Mouse (Mus musculus) stomach, embryonic 15.5 days (tissue): ENCODE results near the gene Rpl26. TPM values are rescaled to one million over a fixed set of nuclear protein-coding genes. Genes with fewer than 3 reads are reported as not detected.

Source experiments
- ATAC-seq: fragments of 200-750 bp; cut with Nextera tagmentation; 2 replicates; pipeline ENCODE4 v1.8.0; 2017; ENCODE audit warnings: low read depth, moderate number of reproducible peaks, moderate TSS enrichment; ENCODE audit not compliant: insufficient read depth, low FRiP score
- H3K27ac ChIP-seq: fragments of 300-500 bp; sonication (generic); 2 replicates; pipeline ENCODE4 v1.5.1; 2015; ENCODE audit warnings: mild to moderate bottlenecking, inconsistent platforms
- H3K27me3 ChIP-seq: fragments of 300-500 bp; sonication (generic); replicated peaks from 2 replicates; pipeline ENCODE4 v1.6.1; 2015; ENCODE audit warnings: inconsistent platforms
- H3K36me3 ChIP-seq: fragments of 300-500 bp; sonication (generic); 2 replicates; pipeline ENCODE4 v1.6.1; 2015; ENCODE audit warnings: inconsistent platforms
- H3K4me1 ChIP-seq: fragments of 300-500 bp; sonication (generic); 2 replicates; pipeline ENCODE4 v1.6.1; 2015; ENCODE audit warnings: inconsistent platforms
- H3K4me2 ChIP-seq: fragments of 300-500 bp; sonication (generic); 2 replicates; pipeline ENCODE4 v1.6.1; 2015; ENCODE audit warnings: mild to moderate bottlenecking, inconsistent platforms
- H3K4me3 ChIP-seq: fragments of 300-500 bp; sonication (generic); replicated peaks from 2 replicates; pipeline ENCODE4 v1.5.1; 2015; ENCODE audit warnings: inconsistent platforms
- H3K9ac ChIP-seq: fragments of 300-500 bp; sonication (generic); 2 replicates; pipeline ENCODE4 v1.6.1; 2015; ENCODE audit warnings: inconsistent platforms
- H3K9me3 ChIP-seq: fragments of 300-500 bp; sonication (generic); 2 replicates; pipeline ENCODE4 v1.6.1; 2016; ENCODE audit warnings: inconsistent platforms
- WGBS: fragments of 180-500 bp; shearing (Covaris S2); methylation state at CpG from one replicate; pipeline ENCODE4 v1.1.7; 2015; 5-methylcytosine and 5-hydroxymethylcytosine counted together
- polyA plus RNA-seq: library from polyadenylated mRNA; unstranded; fragments of >200 nt; fragmentation: Nextera tagmentation; extraction: Ambion mirVana; gene quantifications from 2 replicates; pipeline ENCODE4 v1.2.1, GENCODE M21; 2015

Gene Rpl26
- polyA plus RNA-seq, 1 experiment from 2014 or later, result 1,066 TPM

DNA sequence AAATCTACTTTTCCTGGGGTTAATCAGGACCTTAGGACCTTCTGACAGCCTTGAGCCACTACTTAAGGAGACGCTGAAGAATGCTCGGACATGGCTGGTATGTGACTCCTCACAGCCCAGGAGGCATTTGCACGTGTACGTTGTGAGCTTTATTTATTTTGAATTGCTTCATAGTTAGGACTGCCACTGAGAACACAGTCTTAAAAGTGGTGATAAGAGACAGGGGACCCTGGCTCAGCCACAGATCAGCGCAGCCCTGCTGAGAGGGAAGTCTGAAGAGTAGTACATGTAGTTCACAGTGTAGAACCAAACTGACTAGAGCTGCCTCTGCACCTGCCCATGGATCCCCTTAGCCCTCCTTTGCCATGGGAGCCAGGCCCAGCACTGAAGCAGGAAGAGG, 9.6 kb upstream of the Rpl26 start:
- Histone ChIP-seq H3K9me3 (no peaks in the 10 kb centered on the region), H3K36me3 (no peaks in the 10 kb centered on the region), H3K27me3 (no peaks in the 10 kb centered on the region), H3K4me1 (0 out of 2 replicates have a peak, but pooled peaks cover 4% of the 10 kb centered on the region), H3K4me3 (no peak overlapping the region), H3K9ac (no peak overlapping the region), H3K4me2 (no peak overlapping the region), H3K27ac (no peak overlapping the region)
- WGBS, result 62% methylated on average over 5 of the region's 5 CpGs
- no peak for ATAC-seq

DNA sequence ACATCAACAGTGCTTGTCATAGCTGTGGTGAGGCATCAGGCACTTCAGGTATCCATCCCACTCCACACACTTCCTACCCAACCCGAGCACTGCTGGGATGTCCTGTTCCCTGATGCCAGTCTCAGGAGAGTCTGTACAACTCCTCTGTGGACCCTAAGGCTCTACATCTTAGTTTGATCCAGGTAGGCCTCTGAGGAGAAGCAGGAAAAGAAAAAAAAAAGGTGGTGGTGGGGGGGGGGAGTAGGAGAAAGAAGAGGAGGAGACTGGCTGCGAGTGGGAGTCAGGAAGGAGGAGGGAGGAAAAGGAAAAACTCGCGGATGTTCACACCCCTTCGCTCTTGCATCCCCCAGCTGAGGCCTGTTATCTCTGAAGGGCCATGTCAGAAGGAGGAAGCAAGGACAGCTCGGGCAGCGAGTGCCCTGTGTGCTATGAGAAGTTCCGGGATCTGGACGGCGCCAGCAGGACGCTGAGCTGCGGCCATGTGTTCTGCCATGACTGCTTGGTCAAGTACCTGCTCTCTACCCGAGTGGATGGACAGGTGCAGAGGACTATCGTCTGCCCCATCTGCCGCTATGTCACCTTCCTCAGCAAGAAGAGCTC, 9.1 kb upstream of the Rpl26 start:
- 0 out of 2 replicates have a peak, but pooled peaks cover 4% of the 10 kb centered on the region for H3K4me1 ChIP-seq
- no peak overlapping the region for H3K4me3 ChIP-seq
- no peaks in the 10 kb centered on the region for H3K9me3 ChIP-seq
- H3K27ac ChIP-seq, result no peak overlapping the region
- H3K27me3 ChIP-seq, result no peaks in the 10 kb centered on the region
- no peak for ATAC-seq
- no peaks in the 10 kb centered on the region for H3K36me3 ChIP-seq
- WGBS, result 59% methylated on average over 14 of the region's 15 CpGs
- H3K4me2 ChIP-seq, result no peak overlapping the region
- H3K9ac ChIP-seq, result no peak overlapping the region

DNA sequence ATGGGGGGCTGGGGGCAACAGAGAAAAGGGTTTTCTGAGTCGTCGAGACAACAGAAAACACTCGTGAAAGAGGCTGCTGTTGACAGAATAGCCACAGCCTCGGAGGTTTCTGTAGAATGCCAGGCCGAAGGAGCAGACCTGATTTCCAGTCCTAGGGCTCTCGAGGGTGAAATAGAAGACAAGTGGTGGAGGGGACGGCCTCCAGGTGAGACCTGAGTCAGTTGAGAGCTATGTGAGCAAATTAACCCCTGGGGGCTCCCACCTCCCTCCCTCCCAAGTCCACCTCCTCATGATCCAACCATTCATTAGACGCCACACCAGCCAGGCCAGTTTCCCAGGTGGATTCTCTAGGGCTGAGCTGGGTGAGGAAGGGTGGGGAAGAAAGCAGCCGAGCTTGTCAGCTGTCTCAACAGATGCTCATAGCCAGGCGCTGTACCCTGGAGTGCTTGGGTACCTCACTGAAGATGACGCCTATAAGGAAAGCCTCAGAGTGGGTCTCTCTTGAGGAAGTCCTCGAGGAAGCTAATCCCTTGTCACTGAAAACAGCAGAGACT, 7.4 kb upstream of the Rpl26 start:
- no peak for ATAC-seq
- Histone ChIP-seq H3K9ac (no peak overlapping the region), H3K9me3 (no peaks in the 10 kb centered on the region), H3K4me1 (0 out of 2 replicates have a peak, but pooled peaks cover 4% of the 10 kb centered on the region), H3K4me3 (no peak overlapping the region), H3K36me3 (no peaks in the 10 kb centered on the region), H3K4me2 (no peak overlapping the region), H3K27ac (no peak overlapping the region), H3K27me3 (no peaks in the 10 kb centered on the region)
- 57% methylated on average over 12 of the region's 12 CpGs for WGBS

DNA sequence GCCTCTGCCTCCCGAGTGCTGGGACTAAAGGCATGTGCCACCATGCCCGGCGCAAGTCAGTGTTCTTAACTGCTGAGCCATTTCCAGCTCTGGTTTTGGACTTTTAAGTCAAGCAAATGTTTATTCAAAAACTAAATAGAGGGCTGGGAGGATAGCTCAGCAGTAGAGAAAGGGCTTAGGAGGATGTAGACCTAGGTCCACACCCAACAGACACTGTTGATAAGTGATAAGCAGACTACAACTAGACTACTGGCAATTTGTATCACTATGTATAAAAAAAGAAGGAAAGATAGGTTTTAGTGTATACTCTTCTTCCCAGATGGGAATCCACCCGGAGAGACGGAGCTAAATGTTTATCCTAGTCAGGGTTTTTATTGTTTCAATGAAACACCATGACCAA, 5.1 kb upstream of the Rpl26 start:
- Histone ChIP-seq H3K27me3 (peaks cover 3% of the 10 kb centered on the region; the same call in 1 of the 2 replicates), H3K4me1 (0 out of 2 replicates have a peak, but pooled peaks cover 6% of the 10 kb centered on the region), H3K36me3 (no peaks in the 10 kb centered on the region), H3K9me3 (no peaks in the 10 kb centered on the region), H3K9ac (no peak overlapping the region), H3K27ac (no peak overlapping the region), H3K4me2 (no peak overlapping the region), H3K4me3 (no peak overlapping the region)
- 79% methylated on average over 5 of the region's 5 CpGs for WGBS
- ATAC-seq, result no peak

DNA sequence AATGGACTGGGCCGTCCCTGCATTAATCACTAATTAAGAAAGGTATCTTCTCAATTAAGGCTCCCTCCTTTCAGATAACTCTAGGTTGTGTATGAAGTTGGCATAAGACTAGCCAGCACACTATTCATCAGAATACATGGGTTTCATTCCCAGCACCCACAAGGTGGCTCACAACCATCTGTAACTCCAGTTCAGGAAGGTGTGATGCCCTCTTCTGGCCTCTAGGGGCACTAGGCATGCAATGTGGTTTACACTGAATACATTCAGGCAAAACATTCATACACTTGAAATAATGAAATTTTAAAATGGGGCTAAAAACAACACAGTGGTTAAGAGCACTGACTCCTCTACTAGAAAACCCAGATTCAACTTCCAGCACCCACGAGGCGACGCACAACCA, 4.3 kb upstream of the Rpl26 start:
- Histone ChIP-seq H3K9ac (no peak overlapping the region), H3K27me3 (peaks cover 3% of the 10 kb centered on the region; the same call in 1 of the 2 replicates), H3K4me2 (no peak overlapping the region), H3K4me1 (0 out of 2 replicates have a peak, but pooled peaks cover 6% of the 10 kb centered on the region), H3K9me3 (no peaks in the 10 kb centered on the region), H3K27ac (no peak overlapping the region), H3K36me3 (no peaks in the 10 kb centered on the region), H3K4me3 (no peak overlapping the region)
- no peak for ATAC-seq
- WGBS, result 41% methylated on average over 4 of the region's 4 CpGs

DNA sequence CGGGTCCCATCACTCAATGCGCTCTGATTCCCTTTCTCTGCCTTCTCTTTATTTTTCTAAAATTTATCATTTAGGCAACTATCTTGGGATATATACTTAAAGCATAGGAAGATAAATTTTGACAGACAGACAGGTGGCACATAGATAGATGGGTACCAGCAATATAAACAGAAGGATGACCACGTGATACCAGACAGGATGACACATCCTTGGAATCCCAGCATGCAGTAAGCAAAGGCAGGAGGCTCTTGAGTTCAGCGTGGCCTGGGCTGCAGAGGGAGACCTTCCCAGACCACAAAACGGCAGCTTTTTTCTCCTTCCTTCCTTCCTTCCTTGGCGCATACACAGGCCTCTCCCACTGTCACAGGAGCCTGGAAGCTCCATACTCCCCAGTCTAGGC, 3.5 kb upstream of the Rpl26 start:
- Histone ChIP-seq H3K27me3 (peaks cover 3% of the 10 kb centered on the region; the same call in 1 of the 2 replicates), H3K4me3 (no peak overlapping the region), H3K36me3 (no peaks in the 10 kb centered on the region; the same call in 1 of the 2 replicates), H3K9ac (no peak overlapping the region), H3K4me2 (no peak overlapping the region), H3K27ac (no peak overlapping the region), H3K9me3 (no peaks in the 10 kb centered on the region), H3K4me1 (peaks cover 7% of the 10 kb centered on the region)
- no peak for ATAC-seq
- 65% methylated on average over 6 of the region's 6 CpGs for WGBS

DNA sequence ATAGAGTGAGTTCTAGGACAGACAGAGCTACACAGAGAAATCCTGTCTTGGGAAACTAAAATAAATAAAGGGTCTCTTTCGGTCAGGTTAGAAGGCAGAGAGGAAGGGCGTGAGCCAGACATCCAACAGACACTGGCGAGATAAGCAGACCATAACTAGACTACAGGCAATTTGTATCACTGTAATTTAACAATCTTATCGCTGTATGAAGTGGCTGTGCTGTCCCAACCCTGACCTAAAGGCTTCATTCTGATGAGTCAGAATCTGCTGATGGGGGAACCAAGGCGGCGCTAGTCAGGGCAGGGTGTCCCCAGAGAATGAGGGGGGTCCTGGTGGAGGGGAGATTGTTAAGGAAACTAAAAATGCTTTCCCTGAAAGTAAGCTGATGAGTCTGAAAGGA, 2.6 kb upstream of the Rpl26 start:
- ATAC-seq, result no peak
- H3K9me3 ChIP-seq, result no peaks in the 10 kb centered on the region
- peaks cover 9% of the 10 kb centered on the region for H3K4me1 ChIP-seq
- H3K27me3 ChIP-seq, result peaks cover 3% of the 10 kb centered on the region; the same call in 1 of the 2 replicates
- no peak overlapping the region for H3K4me3 ChIP-seq
- H3K4me2 ChIP-seq, result no peak overlapping the region
- no peak overlapping the region for H3K9ac ChIP-seq
- peaks cover 8% of the 10 kb centered on the region for H3K36me3 ChIP-seq
- no peak overlapping the region for H3K27ac ChIP-seq
- 78% methylated on average over 6 of the region's 6 CpGs for WGBS

DNA sequence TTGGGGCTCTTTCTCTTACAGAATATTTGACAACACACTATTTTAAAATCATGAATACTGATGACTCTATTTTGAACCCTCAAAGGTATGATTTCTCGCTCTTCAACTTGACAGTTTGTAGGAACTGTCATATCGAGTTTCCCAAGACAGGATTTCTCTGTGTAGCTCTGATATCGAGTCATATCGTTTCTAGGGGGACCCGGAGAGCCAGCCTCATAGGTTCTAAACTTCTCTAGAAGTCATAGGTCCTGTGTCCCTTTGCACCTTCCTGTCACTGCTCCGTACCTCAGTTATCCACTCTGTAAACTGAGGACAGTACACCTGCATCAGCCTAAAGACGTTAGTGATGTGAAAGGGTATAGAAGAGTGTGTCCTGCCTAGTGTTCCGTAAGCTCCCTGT, 1.6 kb upstream of the Rpl26 start:
- Histone ChIP-seq H3K4me1 (peaks cover 9% of the 10 kb centered on the region), H3K27ac (no peak overlapping the region), H3K36me3 (peaks cover 16% of the 10 kb centered on the region), H3K27me3 (peaks cover 3% of the 10 kb centered on the region; the same call in 1 of the 2 replicates), H3K9ac (no peak overlapping the region), H3K4me2 (no peak overlapping the region), H3K4me3 (no peak overlapping the region), H3K9me3 (no peaks in the 10 kb centered on the region)
- ATAC-seq, result no peak
- 88% methylated on average over 8 of the region's 8 CpGs for WGBS

DNA sequence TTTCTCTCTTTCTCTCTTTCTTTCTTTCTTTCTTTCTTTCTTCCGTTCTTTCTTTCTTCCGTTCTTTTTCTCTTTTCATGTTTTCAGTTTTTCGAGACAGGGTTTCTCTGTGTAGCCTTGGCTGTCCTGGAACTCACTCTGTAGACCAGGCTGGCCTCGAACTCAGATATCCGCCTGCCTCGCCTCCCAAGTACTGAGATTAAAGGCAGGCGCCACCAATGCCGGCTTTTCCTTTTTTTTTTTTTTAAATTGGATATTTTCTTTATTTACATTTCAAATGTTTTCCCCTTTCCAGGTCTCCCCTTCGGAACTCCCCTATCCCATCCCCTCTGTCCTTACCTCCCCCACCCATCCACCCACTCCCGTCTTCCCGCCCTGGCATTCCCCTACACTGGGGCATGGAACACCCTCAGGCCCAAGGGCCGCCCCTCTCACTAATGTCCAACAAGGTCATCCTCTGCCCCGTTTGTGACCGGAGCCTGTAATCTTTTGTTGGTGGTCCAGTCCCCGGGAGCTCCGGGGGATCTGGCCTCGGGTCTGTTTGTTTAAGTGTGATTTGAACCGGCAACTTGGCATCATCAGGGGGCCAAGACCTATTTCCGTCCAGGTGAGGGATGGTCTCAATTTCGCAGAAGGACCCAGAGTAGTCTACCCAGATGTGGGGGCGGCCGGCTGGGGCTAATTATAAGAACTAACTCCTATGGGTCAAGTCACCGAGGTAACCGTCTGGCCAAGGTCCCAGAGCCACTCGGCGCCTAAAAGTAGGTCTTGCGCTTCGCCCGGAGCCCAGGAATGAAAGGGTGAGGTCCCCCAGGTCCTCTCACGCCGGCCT, 648 bp upstream of the Rpl26 start:
- peaks cover 3% of the 10 kb centered on the region; the same call in 1 of the 2 replicates for H3K27me3 ChIP-seq
- H3K9ac ChIP-seq, result peak overlapping the region; percentile 29; the same call in 1 of the 2 replicates
- H3K4me1 ChIP-seq, result peaks cover 9% of the 10 kb centered on the region
- H3K27ac ChIP-seq, result no peak overlapping the region
- peak overlapping the region; percentile 86 for H3K4me2 ChIP-seq
- no peaks in the 10 kb centered on the region for H3K9me3 ChIP-seq
- peaks cover 25% of the 10 kb centered on the region for H3K36me3 ChIP-seq
- H3K4me3 ChIP-seq, result peak overlapping the region; percentile 85
- WGBS, result 24% methylated on average over 31 of the region's 31 CpGs
- ATAC-seq, result peak; percentile 11; the same call in 1 of the 2 replicates

DNA sequence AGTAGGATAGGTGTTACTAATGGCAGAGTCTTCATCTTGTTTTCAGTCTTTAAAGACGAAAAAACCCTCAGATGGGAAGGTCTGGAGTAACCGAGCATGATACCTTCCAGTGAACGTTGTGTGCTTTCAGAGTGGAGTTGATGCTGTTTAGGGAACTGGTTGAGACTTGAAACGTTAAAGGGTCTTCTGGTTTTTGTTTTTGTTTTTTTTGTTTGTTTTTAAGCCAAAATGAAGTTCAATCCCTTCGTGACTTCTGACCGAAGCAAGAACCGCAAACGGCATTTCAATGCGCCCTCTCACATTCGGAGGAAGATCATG, 623 bp downstream of the Rpl26 start:
- H3K36me3 ChIP-seq, result peaks cover 28% of the 10 kb centered on the region
- H3K27ac ChIP-seq, result peak overlapping the region; percentile 80
- no peak for ATAC-seq
- H3K9ac ChIP-seq, result peak overlapping the region; percentile 73
- H3K9me3 ChIP-seq, result no peaks in the 10 kb centered on the region
- H3K4me3 ChIP-seq, result peak overlapping the region; percentile 85
- H3K4me1 ChIP-seq, result peaks cover 9% of the 10 kb centered on the region
- H3K27me3 ChIP-seq, result peaks cover 3% of the 10 kb centered on the region; the same call in 1 of the 2 replicates
- under 1% methylated on average over 10 of the region's 10 CpGs for WGBS
- H3K4me2 ChIP-seq, result peak overlapping the region; percentile 65

DNA sequence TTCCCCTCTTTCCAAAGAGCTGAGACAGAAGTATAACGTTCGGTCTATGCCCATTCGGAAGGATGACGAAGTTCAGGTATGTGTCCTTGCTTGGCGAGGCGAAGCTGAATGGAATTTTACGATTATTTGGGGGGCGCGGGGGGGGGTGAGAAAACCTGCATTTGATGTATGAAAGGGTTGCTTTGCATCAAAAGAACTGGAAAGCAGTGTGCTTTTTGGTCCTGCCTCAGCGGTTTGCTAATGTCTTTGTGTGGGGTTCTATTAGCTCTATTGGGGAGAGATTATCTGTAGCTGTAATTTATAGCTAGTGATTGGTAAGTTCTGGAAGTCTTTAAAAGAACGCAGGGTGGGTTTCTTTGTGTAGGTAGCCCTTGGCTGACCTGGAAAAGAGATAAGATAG, 984 bp downstream of the Rpl26 start:
- peak overlapping the region; percentile 80; the same call in 1 of the 2 replicates for H3K27ac ChIP-seq

DNA sequence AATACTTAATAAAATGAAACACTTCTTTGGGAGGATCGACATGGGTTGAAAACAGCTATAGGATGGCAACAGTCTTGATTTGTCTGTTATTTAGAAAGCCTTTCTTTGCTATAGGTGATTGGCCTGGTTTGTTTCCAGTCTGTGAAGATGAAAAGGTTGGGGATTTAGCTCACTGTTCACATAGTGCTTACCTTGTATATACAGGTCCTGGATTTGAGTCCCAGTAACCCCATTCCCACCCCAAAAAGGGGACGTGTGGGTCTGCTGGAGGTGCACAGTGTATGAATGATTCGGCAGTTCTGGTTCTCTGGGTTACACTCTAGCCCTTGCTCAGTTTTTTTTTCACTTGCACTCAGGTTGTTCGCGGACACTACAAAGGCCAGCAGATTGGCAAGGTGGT, 1.4 kb downstream of the Rpl26 start:
- ATAC-seq, result no peak
- 71% methylated on average over 5 of the region's 5 CpGs for whole genome bisulfite sequencing
- no peaks in the 10 kb centered on the region for H3K9me3 ChIP-seq
- no peak overlapping the region for H3K9ac ChIP-seq
- H3K27ac ChIP-seq, result peak overlapping the region; percentile 37; the same call in 1 of the 2 replicates
- H3K4me2 ChIP-seq, result peak overlapping the region; percentile 65
- H3K4me1 ChIP-seq, result peaks cover 9% of the 10 kb centered on the region
- peaks cover 3% of the 10 kb centered on the region; the same call in 1 of the 2 replicates for H3K27me3 ChIP-seq
- H3K36me3 ChIP-seq, result peaks cover 28% of the 10 kb centered on the region
- peak overlapping the region; percentile 85 for H3K4me3 ChIP-seq

More for the DNA sequence above, 984 bp downstream of the Rpl26 start:
- ATAC-seq, result no peak
- Histone ChIP-seq H3K4me3 (peak overlapping the region; percentile 85), H3K36me3 (peaks cover 28% of the 10 kb centered on the region), H3K4me1 (peaks cover 9% of the 10 kb centered on the region), H3K9ac (peak overlapping the region; percentile 73), H3K4me2 (peak overlapping the region; percentile 65), H3K9me3 (no peaks in the 10 kb centered on the region), H3K27me3 (peaks cover 3% of the 10 kb centered on the region; the same call in 1 of the 2 replicates)
- under 1% methylated on average over 11 of the region's 11 CpGs for WGBS
